Mouse (Mus musculus): ENCODE results near the gene Hydin. TPM values are rescaled to one million over a fixed set of nuclear protein-coding genes. Genes with fewer than 3 reads are reported as not detected.
"Not testable (repeated sequence)": the region's sequence is repeated elsewhere in the genome, so short reads cannot be mapped to it uniquely, and the experiment has no call there.

The Hydin gene
- polyA plus RNA-seq, 1 experiment from 2014 or later: 0.80 TPM

DNA sequence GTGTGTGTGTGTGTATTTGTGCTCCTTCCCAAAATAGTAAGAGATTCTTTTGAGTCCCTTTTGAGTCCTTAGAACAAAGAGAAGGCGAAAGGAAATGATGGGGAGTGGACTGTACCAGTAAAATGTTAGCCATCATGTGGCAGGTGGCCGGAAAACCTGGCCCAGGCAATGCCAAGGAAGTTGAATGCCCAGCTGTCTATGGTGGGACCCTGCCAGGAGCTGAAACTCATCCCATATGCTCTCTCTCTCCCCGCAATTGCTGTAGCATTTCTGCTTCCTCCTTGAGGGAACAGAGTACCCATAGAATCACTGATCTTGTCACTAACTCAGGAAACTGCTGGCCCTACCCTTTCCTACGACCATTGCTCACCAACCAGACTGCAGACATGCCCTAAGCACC lies 271.1 kb downstream of the Hydin start:
- WGBS: 85% methylated on average over 4 of the region's 4 CpGs
- H3K4me3 ChIP-seq (replicated peaks; ENCODE audit: low read length): no peak overlapping the region
- no peaks in the 10 kb centered on the region for H3K27me3 ChIP-seq (ENCODE audit: control insufficient read depth, insufficient read depth, low read length)
- no peaks in the 10 kb centered on the region for H3K9me3 ChIP-seq (ENCODE audit: control insufficient read depth, low read length)
- H3K9ac ChIP-seq: no peak overlapping the region
- no peak overlapping the region for H3K4me2 ChIP-seq (replicated peaks)
- no peak overlapping the region for H3K27ac ChIP-seq
- no peak for ATAC-seq (ENCODE audit: low FRiP score)
- H3K36me3 ChIP-seq (replicated peaks; ENCODE audit: control insufficient read depth, insufficient read depth): no peaks in the 10 kb centered on the region
- DNase-seq (ENCODE audit: low spot score): no peak
- H3K4me1 ChIP-seq (replicated peaks; ENCODE audit: control insufficient read depth, insufficient read depth, low read length): no peaks in the 10 kb centered on the region

DNA sequence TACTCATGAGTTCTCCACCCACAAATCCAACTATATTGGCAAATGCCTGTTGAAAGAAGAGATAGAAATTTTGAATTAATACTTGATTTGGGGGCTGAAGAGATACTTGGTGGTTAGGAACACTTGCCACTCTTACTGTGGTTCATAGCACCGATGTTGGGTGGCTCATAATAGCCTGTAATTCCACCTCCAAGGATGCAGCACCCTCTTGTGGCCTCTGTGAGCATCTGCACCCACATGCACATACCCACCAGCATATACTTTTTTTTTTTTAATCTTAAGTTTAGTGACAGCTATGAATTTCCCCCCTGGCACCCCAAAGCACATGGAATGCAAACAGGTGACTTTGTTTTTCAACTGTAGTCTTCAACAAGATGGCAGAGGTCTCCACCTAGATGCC lies 283.6 kb downstream of the Hydin start:
- WGBS: 88% methylated on average over 1 of the region's 1 CpGs
- ATAC-seq (ENCODE audit: low FRiP score): no peak

DNA sequence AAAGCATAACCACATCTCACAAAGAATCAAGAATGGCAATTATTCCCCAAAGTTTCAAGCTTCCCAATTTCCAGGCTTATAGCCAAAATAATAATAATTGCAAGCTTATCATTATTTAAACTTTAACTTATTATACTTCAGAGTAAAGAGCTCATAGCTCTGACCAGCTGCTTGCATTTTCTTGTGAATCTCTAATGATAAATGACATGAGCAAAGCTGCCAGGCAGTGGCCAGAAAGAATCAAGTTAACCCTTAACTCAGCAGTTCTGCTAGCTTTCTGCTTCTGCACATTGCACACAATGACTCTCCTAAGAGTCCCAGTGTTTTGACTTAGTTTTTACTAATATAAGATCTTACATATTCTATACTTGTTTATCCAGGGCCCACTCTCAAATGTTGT lies 285.3 kb downstream of the Hydin start:
- not testable (repeated sequence) for H3K27me3 ChIP-seq (ENCODE audit: control insufficient read depth, insufficient read depth, low read length); H3K4me3 ChIP-seq (replicated peaks; ENCODE audit: low read length); H3K4me2 ChIP-seq (replicated peaks); H3K9ac ChIP-seq; DNase-seq (ENCODE audit: low spot score); H3K36me3 ChIP-seq (replicated peaks; ENCODE audit: control insufficient read depth, insufficient read depth); H3K9me3 ChIP-seq (ENCODE audit: control insufficient read depth, low read length); H3K27ac ChIP-seq; ATAC-seq (ENCODE audit: low FRiP score); H3K4me1 ChIP-seq (replicated peaks; ENCODE audit: control insufficient read depth, insufficient read depth, low read length)

More for the DNA sequence above, 283.6 kb downstream of the Hydin start:
- Histone ChIP-seq H3K27ac (no peak overlapping the region), H3K27me3 (ENCODE audit: control insufficient read depth, insufficient read depth, low read length) (no peaks in the 10 kb centered on the region), H3K4me3 (replicated peaks; ENCODE audit: low read length) (no peak overlapping the region), H3K36me3 (replicated peaks; ENCODE audit: control insufficient read depth, insufficient read depth) (no peaks in the 10 kb centered on the region), H3K4me1 (replicated peaks; ENCODE audit: control insufficient read depth, insufficient read depth, low read length) (no peaks in the 10 kb centered on the region), H3K9me3 (ENCODE audit: control insufficient read depth, low read length) (no peaks in the 10 kb centered on the region), H3K9ac (no peak overlapping the region), H3K4me2 (replicated peaks) (no peak overlapping the region)
- DNase-seq (ENCODE audit: low spot score): no peak

DNA sequence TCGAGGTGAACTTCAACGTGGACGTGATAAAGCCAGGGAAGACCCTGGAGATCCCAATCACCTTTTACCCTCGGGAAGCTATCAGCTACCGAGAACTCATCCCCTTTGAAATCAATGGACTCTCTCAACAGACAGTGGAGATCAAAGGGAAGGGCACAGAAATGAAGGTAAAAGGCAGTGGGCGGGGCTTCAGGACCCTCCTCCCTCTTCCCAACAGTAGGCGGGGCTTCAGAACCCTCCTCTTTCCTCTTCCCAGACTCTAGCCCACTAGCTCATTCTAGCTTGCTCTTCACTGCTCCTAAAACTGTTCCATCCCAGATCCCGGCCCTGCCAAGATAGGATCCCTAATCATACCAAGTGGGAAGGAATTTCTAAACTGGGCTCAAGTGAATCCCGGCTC lies 325.9 kb downstream of the Hydin start:
- Histone ChIP-seq H3K9ac (no peak overlapping the region), H3K36me3 (replicated peaks; ENCODE audit: control insufficient read depth, insufficient read depth) (no peaks in the 10 kb centered on the region), H3K4me2 (replicated peaks) (no peak overlapping the region), H3K27ac (no peak overlapping the region), H3K9me3 (ENCODE audit: control insufficient read depth, low read length) (no peaks in the 10 kb centered on the region), H3K4me3 (replicated peaks; ENCODE audit: low read length) (no peak overlapping the region), H3K4me1 (replicated peaks; ENCODE audit: control insufficient read depth, insufficient read depth, low read length) (no peaks in the 10 kb centered on the region), H3K27me3 (ENCODE audit: control insufficient read depth, insufficient read depth, low read length) (no peaks in the 10 kb centered on the region)
- no peak for ATAC-seq (ENCODE audit: low FRiP score)
- DNase-seq (ENCODE audit: low spot score): no peak
- WGBS: 91% methylated on average over 9 of the region's 9 CpGs

DNA sequence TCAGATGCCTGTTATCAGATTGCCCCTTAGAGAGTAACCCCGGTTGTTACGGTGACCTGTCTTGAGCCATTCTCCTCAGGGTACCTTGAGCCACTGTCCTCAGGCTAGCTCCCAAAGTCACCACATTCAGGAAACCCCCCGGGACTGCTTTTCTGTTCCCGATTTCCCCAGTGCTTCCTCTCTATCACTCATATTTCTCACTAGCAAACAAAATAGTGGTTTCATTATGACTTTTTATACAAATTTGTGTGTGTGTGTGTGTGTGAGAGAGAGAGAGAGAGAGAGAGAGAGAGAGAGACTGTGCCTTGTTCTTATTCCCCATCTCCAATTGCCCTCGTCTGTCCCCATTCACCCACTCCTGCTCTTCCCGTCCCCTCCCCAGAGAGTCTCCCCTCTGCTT lies 327.4 kb downstream of the Hydin start:
- H3K36me3 ChIP-seq (replicated peaks; ENCODE audit: control insufficient read depth, insufficient read depth): no peaks in the 10 kb centered on the region
- H3K27me3 ChIP-seq (ENCODE audit: control insufficient read depth, insufficient read depth, low read length): no peaks in the 10 kb centered on the region
- H3K9me3 ChIP-seq (ENCODE audit: control insufficient read depth, low read length): no peaks in the 10 kb centered on the region
- WGBS: 86% methylated on average over 6 of the region's 6 CpGs
- ATAC-seq (ENCODE audit: low FRiP score): no peak
- no peak overlapping the region for H3K9ac ChIP-seq
- no peak overlapping the region for H3K27ac ChIP-seq
- H3K4me2 ChIP-seq (replicated peaks): no peak overlapping the region
- H3K4me3 ChIP-seq (replicated peaks; ENCODE audit: low read length): no peak overlapping the region
- H3K4me1 ChIP-seq (replicated peaks; ENCODE audit: control insufficient read depth, insufficient read depth, low read length): no peaks in the 10 kb centered on the region
- DNase-seq (ENCODE audit: low spot score): no peak

DNA sequence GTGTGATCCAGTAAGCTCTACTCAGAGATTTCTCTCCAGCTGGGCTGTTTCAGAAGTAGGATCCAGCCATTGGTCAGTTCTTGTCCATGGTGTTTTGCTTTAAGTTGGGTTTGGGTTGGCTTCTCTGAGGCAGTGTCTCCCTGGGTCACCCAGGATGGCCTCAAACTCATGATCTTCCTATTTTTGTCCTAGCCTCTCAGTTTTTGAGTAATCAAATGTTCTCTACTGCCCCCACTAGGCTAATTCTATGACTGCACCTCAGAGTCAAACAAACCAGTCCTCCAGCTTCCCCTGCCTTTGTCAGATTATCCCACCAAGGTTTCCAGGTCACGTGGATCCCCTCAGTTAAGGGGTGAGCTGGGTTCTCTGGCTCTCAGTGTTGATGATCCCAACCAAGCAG lies 337.8 kb downstream of the Hydin start:
- DNase-seq (ENCODE audit: low spot score) (peak; percentile 75), ATAC-seq (ENCODE audit: low FRiP score) (no peak)
- 0% methylated on average over 1 of the region's 1 CpGs for WGBS
- H3K4me1 ChIP-seq (replicated peaks; ENCODE audit: control insufficient read depth, insufficient read depth, low read length): no peaks in the 10 kb centered on the region
- no peak overlapping the region for H3K9ac ChIP-seq
- H3K36me3 ChIP-seq (replicated peaks; ENCODE audit: control insufficient read depth, insufficient read depth): no peaks in the 10 kb centered on the region
- no peak overlapping the region for H3K4me2 ChIP-seq (replicated peaks)
- no peak overlapping the region for H3K4me3 ChIP-seq (replicated peaks; ENCODE audit: low read length)
- H3K9me3 ChIP-seq (ENCODE audit: control insufficient read depth, low read length): no peaks in the 10 kb centered on the region
- no peak overlapping the region for H3K27ac ChIP-seq
- H3K27me3 ChIP-seq (ENCODE audit: control insufficient read depth, insufficient read depth, low read length): no peaks in the 10 kb centered on the region

DNA sequence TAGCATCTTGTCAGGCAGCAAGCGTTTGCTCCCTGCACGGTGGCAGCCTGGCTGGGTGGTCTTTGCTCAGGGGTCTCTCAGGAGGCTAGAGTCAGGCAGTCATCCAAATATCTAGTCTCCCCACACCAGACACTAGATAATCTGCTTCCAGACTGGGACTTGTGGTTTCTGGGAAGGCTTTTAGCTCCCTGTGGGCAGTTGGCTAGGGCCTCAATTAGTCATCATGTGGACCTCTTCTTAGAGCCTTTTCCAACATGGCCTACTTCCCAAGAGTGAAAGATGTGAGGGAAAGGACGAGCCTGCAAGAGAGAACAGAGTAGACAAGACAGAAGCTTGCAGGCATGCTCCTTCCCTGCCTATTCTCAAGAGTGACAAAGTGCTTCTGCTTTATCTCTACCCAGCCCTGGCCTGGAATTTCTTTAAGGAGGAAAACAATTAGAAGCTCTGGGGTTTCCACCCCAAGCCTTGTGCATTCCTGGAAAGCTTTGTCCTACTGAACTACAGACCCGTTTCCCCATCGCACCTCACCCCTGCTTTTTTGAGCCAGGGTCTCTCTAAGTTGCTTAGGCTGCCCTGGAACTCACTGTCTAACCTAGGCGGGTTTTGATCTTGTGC lies 338.7 kb downstream of the Hydin start:
- Histone ChIP-seq H3K9me3 (ENCODE audit: control insufficient read depth, low read length) (no peaks in the 10 kb centered on the region), H3K9ac (no peak overlapping the region), H3K4me3 (replicated peaks; ENCODE audit: low read length) (no peak overlapping the region), H3K4me1 (replicated peaks; ENCODE audit: control insufficient read depth, insufficient read depth, low read length) (no peaks in the 10 kb centered on the region), H3K27ac (no peak overlapping the region), H3K4me2 (replicated peaks) (no peak overlapping the region), H3K36me3 (replicated peaks; ENCODE audit: control insufficient read depth, insufficient read depth) (no peaks in the 10 kb centered on the region), H3K27me3 (ENCODE audit: control insufficient read depth, insufficient read depth, low read length) (no peaks in the 10 kb centered on the region)
- DNase-seq (ENCODE audit: low spot score) (no peak), ATAC-seq (ENCODE audit: low FRiP score) (no peak)
- 58% methylated on average over 6 of the region's 6 CpGs for WGBS

DNA sequence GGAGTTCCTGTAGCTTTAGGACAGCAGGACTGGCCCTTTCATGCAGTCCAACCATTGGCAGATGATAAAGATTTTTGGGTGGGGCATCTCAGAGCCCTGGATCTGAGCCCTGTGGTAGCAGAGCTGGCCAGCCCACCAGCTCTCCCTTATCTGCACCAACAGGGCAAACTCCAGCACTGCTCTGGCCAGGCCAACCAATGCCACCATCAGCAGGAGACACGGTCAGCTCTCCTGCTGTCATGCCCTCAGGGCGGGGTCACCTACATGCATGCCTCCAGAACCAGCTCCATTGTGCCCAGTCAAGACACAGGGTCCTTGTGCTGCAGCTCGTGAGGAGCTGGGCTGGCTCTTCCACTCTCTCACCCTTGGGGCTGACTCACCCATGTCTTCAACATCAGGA lies 349.0 kb downstream of the Hydin start:
- H3K4me1 ChIP-seq (replicated peaks; ENCODE audit: control insufficient read depth, insufficient read depth, low read length): peaks cover 16% of the 10 kb centered on the region
- H3K36me3 ChIP-seq (replicated peaks; ENCODE audit: control insufficient read depth, insufficient read depth): no peaks in the 10 kb centered on the region; the same call in 1 of the 2 replicates
- ATAC-seq (ENCODE audit: low FRiP score) (no peak), DNase-seq (ENCODE audit: low spot score) (no peak)
- no peak overlapping the region for H3K27ac ChIP-seq
- H3K9ac ChIP-seq: no peak overlapping the region
- H3K4me3 ChIP-seq (replicated peaks; ENCODE audit: low read length): no peak overlapping the region
- H3K27me3 ChIP-seq (ENCODE audit: control insufficient read depth, insufficient read depth, low read length): no peaks in the 10 kb centered on the region
- no peaks in the 10 kb centered on the region for H3K9me3 ChIP-seq (ENCODE audit: control insufficient read depth, low read length)
- H3K4me2 ChIP-seq (replicated peaks): no peak overlapping the region
- WGBS: 85% methylated on average over 3 of the region's 3 CpGs

DNA sequence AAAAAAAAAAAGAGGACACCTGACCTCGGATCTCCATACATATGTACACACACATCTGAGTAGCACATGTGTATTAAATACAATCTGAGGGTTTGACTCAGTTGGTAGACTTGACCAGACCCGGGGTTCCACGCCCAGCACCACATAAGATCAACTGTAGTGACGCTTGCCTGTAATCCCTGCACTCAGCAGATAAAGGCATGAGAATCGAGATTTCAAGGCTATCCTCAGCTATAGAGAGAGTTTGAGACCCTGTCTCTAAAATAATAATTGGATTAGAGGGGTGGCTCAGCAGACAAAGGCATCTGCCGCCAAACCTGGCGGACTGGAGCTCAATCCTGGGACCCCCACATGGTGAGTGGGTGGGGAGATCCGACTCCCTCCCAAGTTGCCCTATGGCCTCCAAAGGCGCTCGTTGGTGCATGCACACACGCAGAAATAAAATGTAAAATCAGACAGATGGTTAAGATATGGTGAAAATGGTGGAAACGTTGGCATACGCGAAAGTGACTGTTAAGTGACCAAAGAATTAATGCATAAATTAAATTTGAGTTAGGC lies 351.1 kb downstream of the Hydin start:
- Histone ChIP-seq H3K4me1 (replicated peaks; ENCODE audit: control insufficient read depth, insufficient read depth, low read length) (peaks cover 16% of the 10 kb centered on the region), H3K36me3 (replicated peaks; ENCODE audit: control insufficient read depth, insufficient read depth) (no peaks in the 10 kb centered on the region; the same call in 1 of the 2 replicates), H3K9me3 (ENCODE audit: control insufficient read depth, low read length) (no peaks in the 10 kb centered on the region), H3K27ac (peak overlapping the region; percentile 72), H3K27me3 (ENCODE audit: control insufficient read depth, insufficient read depth, low read length) (no peaks in the 10 kb centered on the region), H3K9ac (peak overlapping the region; percentile 84), H3K4me3 (replicated peaks; ENCODE audit: low read length) (peak overlapping the region; percentile 92), H3K4me2 (replicated peaks) (peak overlapping the region; percentile 68)
- peak; percentile 32; the same call in 1 of the 2 replicates for ATAC-seq (ENCODE audit: low FRiP score)
- 23% methylated on average over 14 of the region's 14 CpGs for WGBS
- no peak for DNase-seq (ENCODE audit: low spot score)
